Mouse (Mus musculus): ENCODE data around the gene Zfp710. TPM values are rescaled to one million over a fixed set of nuclear protein-coding genes. Genes with fewer than 3 reads are reported as not detected.
A peak's percentile ranks its signal among the peaks of the same experiment; 100 is the strongest.

The Zfp710 gene
- polyA plus RNA-seq, 1 experiment from 2014 or later: 15.9 TPM

DNA sequence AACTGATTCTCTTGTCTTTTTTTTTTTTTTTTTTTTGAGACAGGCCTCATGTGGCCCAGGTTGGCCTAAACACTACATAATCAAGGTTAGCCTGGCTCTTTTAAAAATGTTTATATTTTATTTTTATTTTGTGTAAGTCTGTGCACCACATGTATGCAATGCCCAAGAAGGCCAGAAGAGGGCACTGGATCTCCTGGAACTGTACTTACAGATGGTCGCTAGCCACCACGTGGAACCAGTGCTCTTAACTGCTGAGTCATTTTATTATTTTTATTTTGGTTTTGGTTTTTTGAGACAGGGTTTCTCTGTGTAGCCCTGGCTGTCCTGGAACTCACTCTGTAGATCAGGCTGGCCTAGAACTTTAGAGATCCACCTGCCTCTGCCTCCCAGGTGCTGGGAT lies 13.1 kb upstream of the Zfp710 start:
- CTCF ChIA-PET: no interaction called here
- DNase-seq (ENCODE audit: low read depth, low spot score): no peak
- ATAC-seq: no peak
- TF ChIP-seq CTCF (IDR thresholded peaks at IDR 0.05): peak; percentile 73
- POLR2A ChIA-PET: no interaction called here
- peaks cover 5% of the 10 kb centered on the region for H3K27me3 ChIP-seq
- in situ Hi-C loops (cut with MboI; ENCODE audit: low pct_unique_long_range_greater_than_20kb): no loop called here

DNA sequence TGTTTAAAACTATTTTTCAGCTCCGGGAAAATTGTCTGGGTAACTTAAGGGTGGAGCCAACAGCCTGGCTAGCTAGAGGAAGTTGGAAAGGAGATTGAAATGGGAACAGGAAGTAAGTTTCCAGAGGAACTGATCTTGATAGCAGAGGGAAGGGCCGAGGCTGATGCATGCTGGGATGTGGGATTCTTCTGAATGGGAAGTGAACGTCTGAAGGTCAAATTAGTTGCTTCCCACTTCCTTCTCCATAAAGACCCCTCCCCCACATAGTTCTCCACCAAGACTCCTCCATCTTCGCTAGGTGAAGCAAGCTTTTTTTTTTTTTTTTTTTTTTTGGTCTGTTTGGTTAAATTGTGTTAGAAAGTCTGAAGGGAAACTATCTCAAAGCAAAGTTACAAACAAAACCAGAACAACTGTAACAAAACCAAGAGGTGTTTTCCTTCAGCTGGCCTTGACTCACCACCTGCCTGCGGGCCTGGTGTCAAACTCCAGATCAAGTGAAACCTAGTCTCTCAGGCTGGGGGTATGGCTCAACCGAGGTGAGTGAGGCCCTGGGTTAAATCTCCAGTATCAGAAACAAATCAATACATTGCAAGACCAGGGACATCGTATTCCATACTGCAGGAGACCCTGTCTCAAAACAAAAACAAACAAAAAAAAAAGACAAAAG lies 10.6 kb upstream of the Zfp710 start:
- ATAC-seq (no peak), DNase-seq (ENCODE audit: low read depth, low spot score) (no peak)
- in situ Hi-C loops (cut with MboI; ENCODE audit: low pct_unique_long_range_greater_than_20kb): no loop called here
- ChIA-PET CTCF (no interaction called here), POLR2A (interaction anchor here (0.6 to 0.7 kb wide), 3 partner anchors 11 to 228 kb away, joined by 4 to 6 read pairs (median 5); partner anchors contain the start of gene Zfp710)
- no peaks in the 10 kb centered on the region for H3K27me3 ChIP-seq
- no peak for TF ChIP-seq CTCF (IDR thresholded peaks at IDR 0.05)

DNA sequence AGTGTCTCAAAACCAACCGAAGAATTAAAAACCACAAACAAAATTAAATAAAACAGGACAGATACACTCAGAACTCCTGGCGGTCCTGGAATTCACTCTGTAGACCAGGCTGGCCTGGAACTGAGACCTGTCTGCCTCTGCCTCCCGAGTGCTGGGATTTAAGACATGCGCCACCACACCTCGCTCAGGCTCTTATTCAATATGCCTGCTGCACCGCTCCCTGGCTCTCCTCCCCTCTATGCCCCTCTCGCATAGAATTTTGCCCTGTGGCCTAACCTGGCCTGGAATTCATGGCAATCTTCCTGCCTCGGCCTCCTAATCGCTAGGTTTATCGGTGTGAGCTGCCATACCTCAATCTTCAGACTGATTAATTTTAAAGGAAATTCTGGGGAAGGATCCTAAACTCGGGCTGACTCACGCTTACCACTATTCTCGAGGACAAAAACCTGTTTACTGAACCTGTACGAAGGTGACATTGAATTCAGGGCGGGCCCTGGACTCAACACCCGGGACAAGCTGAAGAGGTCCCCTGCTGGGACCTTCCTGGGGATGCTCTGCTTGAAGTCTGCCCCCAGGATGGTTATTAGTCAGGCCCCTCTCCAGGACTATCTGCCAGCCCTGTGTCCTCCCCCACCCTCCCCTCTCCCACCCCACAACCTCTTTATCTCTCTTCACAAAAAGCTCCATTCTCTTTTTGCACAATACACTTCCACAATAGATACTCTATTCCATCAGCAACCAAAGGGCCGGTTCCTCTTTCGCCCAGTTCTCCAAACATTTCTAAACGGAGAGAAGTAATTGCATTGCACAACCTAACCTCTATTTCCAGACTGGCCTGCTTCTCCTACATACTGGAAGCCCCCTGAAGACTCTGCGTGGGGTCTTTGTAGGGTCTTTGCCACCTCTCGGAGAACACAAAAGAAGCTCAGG lies 9.5 kb upstream of the Zfp710 start:
- no peak for TF ChIP-seq CTCF (IDR thresholded peaks at IDR 0.05)
- ATAC-seq (no peak), DNase-seq (ENCODE audit: low read depth, low spot score) (no peak)
- ChIA-PET POLR2A (no interaction called here), CTCF (interaction anchor here (1.4 kb wide), 1 partner anchor 12 kb away, joined by 4 read pairs; no protein-coding TSS in a partner anchor)
- no peaks in the 10 kb centered on the region for H3K27me3 ChIP-seq
- in situ Hi-C loops (cut with MboI; ENCODE audit: low pct_unique_long_range_greater_than_20kb): no loop called here

DNA sequence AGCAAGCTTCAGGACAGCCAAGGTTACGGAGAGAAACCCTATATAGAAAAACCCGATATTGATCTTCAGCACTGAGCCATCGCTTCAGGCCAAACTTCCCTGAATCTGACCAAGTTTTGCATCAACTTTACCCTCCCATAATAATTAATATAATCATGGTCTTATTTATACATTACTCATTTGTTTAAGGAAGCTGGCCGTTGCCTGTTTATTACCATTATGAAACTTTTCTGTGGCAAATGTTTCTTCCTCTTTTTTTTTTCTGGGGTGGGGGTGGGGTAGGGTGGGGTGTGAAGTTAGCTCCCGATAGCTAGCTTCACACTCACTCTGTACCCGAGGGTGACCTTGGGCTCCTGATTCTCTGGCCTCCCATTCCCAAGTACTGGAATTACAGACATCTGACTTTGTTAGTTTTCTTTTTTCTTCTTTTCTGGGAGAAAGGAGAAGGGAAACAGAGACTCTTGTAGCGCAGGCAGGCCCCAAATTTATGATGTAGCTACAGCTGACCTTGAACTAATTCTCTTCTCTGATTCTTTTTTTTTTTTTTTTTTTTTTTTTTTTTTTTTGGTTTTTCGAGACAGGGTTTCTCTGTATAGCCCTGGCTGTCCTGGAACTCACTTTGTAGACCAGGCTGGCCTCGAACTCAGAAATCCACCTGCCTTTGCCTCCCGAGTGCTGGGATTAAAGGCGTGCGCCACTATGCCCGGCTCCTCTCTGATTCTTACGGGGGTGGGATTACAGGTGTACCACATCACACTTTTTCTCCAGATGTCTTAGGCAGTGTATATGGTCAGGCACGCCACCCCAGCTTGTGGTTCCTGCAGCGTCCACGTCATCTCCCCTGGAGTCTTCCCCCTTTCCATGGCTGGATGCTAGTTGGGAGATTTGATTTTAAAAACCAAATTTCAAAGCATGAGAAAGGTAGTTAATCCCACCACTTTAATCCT lies 5.8 kb upstream of the Zfp710 start:
- DNase-seq (ENCODE audit: low read depth, low spot score): no peak
- ChIA-PET CTCF (no interaction called here), POLR2A (interaction anchor here (0.7 kb wide), 1 partner anchor 105 kb away, joined by 4 read pairs; no protein-coding TSS in a partner anchor)
- TF ChIP-seq CTCF (IDR thresholded peaks at IDR 0.05): no peak
- in situ Hi-C loops (cut with MboI; ENCODE audit: low pct_unique_long_range_greater_than_20kb): no loop called here
- H3K27me3 ChIP-seq: no peaks in the 10 kb centered on the region
- no peak for ATAC-seq

DNA sequence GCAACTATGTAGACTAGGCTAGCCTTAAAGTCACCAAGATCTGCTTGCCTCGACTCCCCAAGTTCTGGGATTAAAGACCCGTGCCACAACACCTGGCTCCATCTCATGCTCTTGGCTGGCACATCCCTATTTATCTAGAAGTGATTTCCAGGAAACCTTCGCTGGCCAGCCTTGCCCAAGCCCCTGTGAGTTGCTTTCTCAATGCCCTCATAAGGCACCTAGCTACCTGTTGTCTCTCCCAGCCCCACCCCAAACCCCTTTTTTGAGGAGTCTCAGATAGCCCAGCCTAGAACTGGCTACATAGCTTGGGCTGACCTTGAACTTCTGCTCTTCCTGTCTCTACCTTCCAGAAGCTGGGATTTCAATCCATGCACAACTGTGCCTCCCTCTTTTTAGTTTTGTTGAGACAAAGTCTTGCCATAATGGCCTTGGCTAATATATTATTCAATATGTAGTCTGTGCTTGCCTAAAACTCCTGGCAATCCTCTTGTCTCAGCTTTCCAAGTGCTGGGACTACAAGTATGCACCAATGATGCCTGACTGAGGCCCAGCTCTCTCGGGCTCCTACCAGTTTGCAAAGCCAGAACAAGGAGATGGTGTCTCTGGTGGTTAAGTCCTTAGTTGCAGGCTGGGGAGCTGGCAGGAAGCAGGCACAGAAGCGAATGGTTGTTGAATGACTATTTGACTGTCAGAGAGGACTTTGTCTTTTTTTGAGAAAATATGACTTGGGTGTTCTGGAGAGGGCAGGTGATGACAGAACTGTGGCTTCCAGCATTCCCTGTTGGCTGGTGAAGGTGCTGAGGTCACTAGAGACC lies 786 bp upstream of the Zfp710 start:
- no peaks in the 10 kb centered on the region for H3K27me3 ChIP-seq
- no peak for TF ChIP-seq CTCF (IDR thresholded peaks at IDR 0.05)
- CTCF ChIA-PET: interaction anchor here (1.8 kb wide), 1 partner anchor 61 kb away, joined by 6 read pairs; no protein-coding TSS in a partner anchor
- in situ Hi-C loops (cut with MboI; ENCODE audit: low pct_unique_long_range_greater_than_20kb): no loop called here
- POLR2A ChIA-PET: interaction anchor here (1.6 to 3.2 kb wide), 2 partner anchors 54 to 102 kb away, joined by 4 to 15 read pairs; no protein-coding TSS in a partner anchor
- DNase-seq (ENCODE audit: low read depth, low spot score): no peak
- ATAC-seq: no peak

DNA sequence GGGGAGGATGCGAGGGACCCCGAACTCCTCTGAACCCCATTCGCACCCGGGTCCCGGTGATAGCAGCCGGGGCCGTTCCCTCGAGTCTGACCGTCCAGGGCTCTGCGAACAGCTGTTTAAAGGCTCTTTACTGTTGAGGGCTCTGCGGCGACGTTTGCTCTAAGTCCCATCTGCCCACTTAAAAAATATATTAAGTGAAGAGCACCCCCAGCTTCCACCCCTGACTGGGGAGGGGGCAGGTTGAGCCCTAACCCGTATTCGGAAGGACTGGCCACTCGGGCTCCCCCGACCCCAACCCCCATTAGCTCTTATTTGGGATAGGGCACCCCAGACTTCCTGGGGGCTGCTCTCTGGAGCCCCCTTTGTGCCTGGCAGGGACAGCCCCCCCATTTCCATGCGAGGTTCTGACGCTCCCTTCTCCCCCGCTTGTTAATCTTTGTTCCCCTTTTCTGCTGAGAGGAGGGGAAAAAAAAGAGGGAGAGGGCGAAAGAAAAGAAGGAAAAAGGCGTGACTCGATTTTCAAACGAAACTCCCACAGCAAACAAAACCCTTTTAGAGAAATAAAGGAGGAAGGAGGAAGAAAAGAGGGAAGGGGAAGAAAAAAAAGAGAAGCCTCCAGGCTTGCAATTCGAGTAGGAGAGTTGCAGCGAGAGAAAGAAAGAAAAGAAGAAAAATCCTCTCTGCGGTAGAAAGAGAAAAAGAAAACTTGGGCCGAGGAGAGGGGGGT lies 940 bp downstream of the Zfp710 start:
- ChIA-PET CTCF (no interaction called here), POLR2A (interaction anchor here (1.0 to 3.2 kb wide), 10 partner anchors 10 to 104 kb away, joined by 3 to 15 read pairs (median 4); partner anchors contain the start of gene Idh2)
- TF ChIP-seq CTCF (IDR thresholded peaks at IDR 0.05): no peak
- in situ Hi-C loops (cut with MboI; ENCODE audit: low pct_unique_long_range_greater_than_20kb): no loop called here
- DNase-seq (ENCODE audit: low read depth, low spot score): no peak
- H3K27me3 ChIP-seq: no peaks in the 10 kb centered on the region
- peak; percentile 15 for ATAC-seq

DNA sequence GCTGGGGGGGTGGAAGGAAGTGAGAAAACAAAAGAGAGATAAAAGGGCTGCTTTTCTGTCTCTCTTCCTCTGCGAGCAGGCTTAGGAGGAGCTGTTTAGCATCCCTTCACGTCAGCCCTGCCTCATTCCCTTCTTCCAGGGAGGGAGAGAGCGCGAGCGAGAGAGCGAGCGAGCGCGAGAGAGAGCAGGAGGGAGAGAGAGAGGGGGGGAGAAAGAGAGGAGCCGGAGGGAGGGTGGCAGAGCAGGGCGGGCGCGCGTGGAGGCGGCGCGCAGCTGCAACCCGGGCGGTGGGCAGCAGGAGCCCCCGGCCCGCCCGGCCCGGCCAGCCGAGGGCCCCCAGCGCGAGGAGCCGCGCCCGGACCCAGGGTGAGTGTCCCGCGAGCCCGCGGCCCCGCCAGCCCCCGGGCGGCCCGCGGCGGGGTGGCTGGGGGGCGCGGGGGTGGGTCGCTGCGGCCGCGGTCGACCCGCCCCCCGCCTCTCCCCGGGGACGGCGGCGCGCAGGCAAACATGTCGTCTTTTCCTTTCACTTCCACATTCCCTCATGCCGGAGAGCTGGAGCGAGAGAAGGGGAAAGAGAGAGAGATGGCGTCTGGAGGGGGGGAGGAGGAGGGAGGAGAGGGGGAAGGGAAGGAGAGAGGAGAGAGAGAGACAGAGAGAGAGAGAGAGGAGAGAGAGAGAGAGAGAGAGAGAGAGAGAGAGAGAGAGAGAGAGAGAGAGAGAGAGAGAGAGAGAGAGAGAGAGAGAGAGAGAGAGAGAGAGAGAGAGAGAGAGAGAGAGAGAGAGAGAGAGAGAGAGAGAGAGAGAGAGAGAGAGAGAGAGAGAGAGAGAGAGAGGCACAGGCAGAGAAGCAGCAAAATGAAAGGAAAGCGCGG lies 1.7 kb downstream of the Zfp710 start:
- CTCF ChIA-PET: no interaction called here
- peak; percentile 13 for ATAC-seq
- no peak for TF ChIP-seq CTCF (IDR thresholded peaks at IDR 0.05)
- POLR2A ChIA-PET: interaction anchor here (0.7 to 3.2 kb wide), 9 partner anchors 9 to 88 kb away, joined by 3 to 15 read pairs (median 4); partner anchors contain the start of gene Idh2
- H3K27me3 ChIP-seq: no peaks in the 10 kb centered on the region
- DNase-seq (ENCODE audit: low read depth, low spot score): no peak
- in situ Hi-C loops (cut with MboI; ENCODE audit: low pct_unique_long_range_greater_than_20kb): no loop called here

DNA sequence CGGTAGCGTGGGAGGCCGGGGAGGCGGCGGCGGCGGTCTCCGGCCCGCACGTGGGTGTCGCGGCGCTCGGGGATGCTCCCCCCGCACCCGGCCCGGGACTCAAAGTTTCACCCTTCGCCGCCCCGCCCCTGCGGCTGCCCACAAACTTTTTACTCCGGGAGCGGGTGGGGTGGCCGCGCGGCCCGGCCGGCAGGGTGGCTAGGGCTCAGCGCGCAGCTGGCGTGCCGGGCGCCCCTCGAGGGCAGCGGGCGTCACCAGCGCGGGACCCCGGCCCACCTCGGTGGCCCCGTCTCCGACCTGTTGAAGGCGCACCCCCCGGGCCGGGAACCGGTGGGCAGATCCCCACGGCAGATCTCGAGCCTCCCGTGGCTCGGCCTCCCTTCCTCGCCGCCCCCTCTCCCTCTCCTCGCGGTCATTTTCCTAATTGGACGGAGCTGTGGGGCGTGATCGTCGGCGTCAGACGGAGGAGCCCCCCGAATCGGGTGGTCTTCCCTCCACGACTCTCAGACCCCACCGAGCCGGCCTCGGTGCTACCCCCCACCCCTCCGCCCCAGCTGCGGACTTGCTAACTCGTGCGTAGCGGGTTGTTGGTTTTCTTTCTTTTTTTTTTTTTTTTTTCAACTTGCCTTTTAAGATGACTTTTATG lies 2.5 kb downstream of the Zfp710 start:
- H3K27me3 ChIP-seq: no peaks in the 10 kb centered on the region
- ATAC-seq (no peak), DNase-seq (ENCODE audit: low read depth, low spot score) (no peak)
- ChIA-PET CTCF (no interaction called here), POLR2A (interaction anchor here (0.6 to 3.2 kb wide), 7 partner anchors 8 to 1236 kb away, joined by 3 to 15 read pairs (median 4); no protein-coding TSS in a partner anchor)
- no peak for TF ChIP-seq CTCF (IDR thresholded peaks at IDR 0.05)
- in situ Hi-C loops (cut with MboI; ENCODE audit: low pct_unique_long_range_greater_than_20kb): no loop called here

Data from Patski (cell line).